Mouse (Mus musculus): ENCODE measurements around the gene Pla2g6. TPM values are rescaled to one million over a fixed set of nuclear protein-coding genes. Genes with fewer than 3 reads are reported as not detected.
A peak's percentile ranks its signal among the peaks of the same experiment; 100 is the strongest.

Gene Pla2g6
- polyA plus RNA-seq, 1 experiment from 2014 or later, result 10.7 TPM

DNA sequence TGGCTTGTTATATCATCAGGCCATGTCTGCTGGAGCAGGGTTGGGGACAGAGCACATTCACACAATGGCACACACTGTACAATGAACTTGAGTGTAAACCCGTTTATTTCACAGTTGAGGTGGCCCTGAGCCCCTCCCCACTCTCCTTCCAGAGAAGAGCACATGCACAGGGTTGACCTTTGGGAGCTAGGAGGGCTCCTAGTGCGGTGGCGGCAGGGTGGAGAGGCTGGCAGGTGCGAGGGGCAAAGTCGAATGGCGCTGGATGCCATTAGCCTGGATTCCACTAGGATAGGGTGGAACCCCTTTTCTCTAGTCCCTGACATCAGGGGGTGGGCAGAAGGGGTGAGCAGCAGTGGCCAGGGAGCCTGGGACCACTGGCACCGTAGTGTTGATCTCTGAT is 42.0 kb downstream of the Pla2g6 start:
- no peaks in the 10 kb centered on the region for H3K27me3 ChIP-seq (ENCODE audit: insufficient read depth, low read length)
- TF ChIP-seq CTCF (IDR thresholded peaks at IDR 0.05; ENCODE audit: low read depth), result no peak
- no peaks in the 10 kb centered on the region for H3K9me3 ChIP-seq (replicated peaks; ENCODE audit: low read length)
- H3K4me3 ChIP-seq (replicated peaks; ENCODE audit: low read depth, low read length), result no peak overlapping the region
- no peak for DNase-seq (ENCODE audit: low spot score)
- no peak overlapping the region for H3K9ac ChIP-seq (ENCODE audit: low read depth, low read length)
- H3K4me2 ChIP-seq (ENCODE audit: low read length), result no peak overlapping the region
- no peaks in the 10 kb centered on the region for H3K4me1 ChIP-seq (replicated peaks; ENCODE audit: insufficient read depth, low read length)
- WGBS, result 83% methylated on average over 7 of the region's 7 CpGs
- peak; percentile 18; the same call in 1 of the 2 replicates for ATAC-seq (replicated peaks; ENCODE audit: low FRiP score, low read depth)
- 0 out of 2 replicates have a peak, but pooled peaks cover 4% of the 10 kb centered on the region for H3K36me3 ChIP-seq (ENCODE audit: insufficient read depth, low read length)
- H3K27ac ChIP-seq, result peak overlapping the region; percentile 83

DNA sequence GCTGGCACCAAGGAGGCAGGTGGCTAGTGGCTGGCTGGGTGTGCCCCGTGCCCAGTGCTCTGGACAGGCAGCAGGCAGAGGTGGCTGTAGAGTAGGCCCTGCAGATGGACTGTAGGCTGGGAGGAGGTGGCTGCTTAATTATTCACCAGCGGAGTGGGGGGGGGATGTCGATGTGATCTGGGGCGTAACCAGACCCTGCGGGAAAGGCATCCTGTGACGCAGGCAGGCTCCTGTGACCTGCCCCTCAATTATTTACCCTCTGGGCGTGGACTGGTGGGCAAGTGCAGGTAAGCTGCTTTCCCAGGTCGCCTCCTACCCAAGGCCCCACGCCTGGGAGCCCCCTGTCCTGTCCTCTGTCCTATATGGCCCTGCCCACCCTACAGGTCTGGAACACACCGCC is 42.8 kb downstream of the Pla2g6 start, which contains the start of gene Baiap2l2:
Baiap2l2 (minus strand) TSS at position 139 of the 400 bp plus-strand sequence.
- no peak for DNase-seq (ENCODE audit: low spot score)
- Histone ChIP-seq H3K4me2 (ENCODE audit: low read length) (peak within 1 kb of the TSS; percentile 41), H3K36me3 (ENCODE audit: insufficient read depth, low read length) (0 out of 2 replicates have a peak, but pooled peaks cover 4% of the 10 kb centered on the region), H3K4me3 (replicated peaks; ENCODE audit: low read depth, low read length) (no peak within 1 kb of the TSS; the same call in 1 of the 2 replicates), H3K9ac (ENCODE audit: low read depth, low read length) (peak within 1 kb of the TSS; percentile 31; the same call in 1 of the 2 replicates), H3K27me3 (ENCODE audit: insufficient read depth, low read length) (no peaks in the 10 kb centered on the region), H3K4me1 (replicated peaks; ENCODE audit: insufficient read depth, low read length) (no peaks in the 10 kb centered on the region), H3K27ac (peak within 1 kb of the TSS; percentile 83), H3K9me3 (replicated peaks; ENCODE audit: low read length) (no peaks in the 10 kb centered on the region)
- 46% methylated on average over 10 of the region's 10 CpGs for WGBS
- 0 out of 2 replicates have a peak, but pooled peaks have one; percentile 3 for TF ChIP-seq CTCF (IDR thresholded peaks at IDR 0.05; ENCODE audit: low read depth)
- ATAC-seq (replicated peaks; ENCODE audit: low FRiP score, low read depth), result peak; percentile 81

DNA sequence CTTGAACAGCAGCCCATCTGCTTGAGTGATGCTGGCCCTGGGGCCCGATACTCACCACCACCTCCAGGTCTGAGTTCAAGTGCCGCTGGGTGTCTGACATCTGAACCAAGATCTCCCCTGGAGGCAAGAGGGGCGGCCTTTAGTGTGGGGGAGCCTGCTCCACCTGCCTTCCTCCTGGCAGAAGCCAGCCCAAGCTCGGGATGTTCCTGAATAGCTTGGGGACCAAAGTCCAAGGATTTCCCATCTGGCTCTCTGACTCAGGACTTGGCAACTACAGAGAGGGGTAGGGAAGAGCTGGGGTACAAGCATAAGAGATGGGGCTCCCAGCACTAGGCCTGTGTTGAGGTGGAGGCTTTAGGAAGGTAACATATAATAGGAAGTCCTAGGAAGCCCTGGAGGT is 44.8 kb downstream of the Pla2g6 start:
- H3K27ac ChIP-seq, result 0 out of 2 replicates have a peak overlapping the region, but pooled peaks have one; percentile 8

DNA sequence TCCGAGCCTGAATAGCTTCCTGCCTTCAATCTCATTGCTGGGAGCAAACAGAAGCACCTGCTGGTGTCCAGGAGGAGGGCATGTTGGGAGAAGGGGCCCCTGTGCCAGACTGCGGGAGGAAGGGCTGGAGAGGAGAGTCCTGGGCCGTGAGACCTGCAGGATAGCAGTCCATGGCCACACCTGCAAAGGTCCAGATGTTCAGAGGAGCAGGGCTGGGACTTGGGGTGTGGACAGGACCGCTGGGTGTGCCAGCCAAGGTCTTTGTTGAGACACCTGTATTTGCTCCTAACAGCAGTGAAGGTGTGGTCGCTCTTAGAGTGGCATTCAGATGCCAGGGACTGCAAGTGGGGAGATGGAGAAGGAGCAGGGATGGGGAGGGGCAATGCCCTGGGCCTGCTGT is 45.8 kb downstream of the Pla2g6 start:
- ATAC-seq (replicated peaks; ENCODE audit: low FRiP score, low read depth) (no peak), DNase-seq (ENCODE audit: low spot score) (no peak)
- Histone ChIP-seq H3K9me3 (replicated peaks; ENCODE audit: low read length) (no peaks in the 10 kb centered on the region), H3K36me3 (ENCODE audit: insufficient read depth, low read length) (no peaks in the 10 kb centered on the region), H3K4me1 (replicated peaks; ENCODE audit: insufficient read depth, low read length) (no peaks in the 10 kb centered on the region), H3K4me2 (ENCODE audit: low read length) (no peak overlapping the region), H3K9ac (ENCODE audit: low read depth, low read length) (no peak overlapping the region), H3K27ac (no peak overlapping the region), H3K27me3 (ENCODE audit: insufficient read depth, low read length) (no peaks in the 10 kb centered on the region), H3K4me3 (replicated peaks; ENCODE audit: low read depth, low read length) (no peak overlapping the region)
- 81% methylated on average over 5 of the region's 5 CpGs for WGBS
- TF ChIP-seq CTCF (IDR thresholded peaks at IDR 0.05; ENCODE audit: low read depth), result no peak

More for the DNA sequence above, 44.8 kb downstream of the Pla2g6 start:
- 79% methylated on average over 4 of the region's 4 CpGs for WGBS
- no peaks in the 10 kb centered on the region for H3K27me3 ChIP-seq (ENCODE audit: insufficient read depth, low read length)
- no peak overlapping the region for H3K9ac ChIP-seq (ENCODE audit: low read depth, low read length)
- no peaks in the 10 kb centered on the region for H3K9me3 ChIP-seq (replicated peaks; ENCODE audit: low read length)
- no peaks in the 10 kb centered on the region for H3K4me1 ChIP-seq (replicated peaks; ENCODE audit: insufficient read depth, low read length)
- H3K4me2 ChIP-seq (ENCODE audit: low read length), result peak overlapping the region; percentile 41; the same call in 1 of the 2 replicates
- no peak for DNase-seq (ENCODE audit: low spot score)
- H3K36me3 ChIP-seq (ENCODE audit: insufficient read depth, low read length), result no peaks in the 10 kb centered on the region
- ATAC-seq (replicated peaks; ENCODE audit: low FRiP score, low read depth), result no peak
- TF ChIP-seq CTCF (IDR thresholded peaks at IDR 0.05; ENCODE audit: low read depth), result no peak
- no peak overlapping the region for H3K4me3 ChIP-seq (replicated peaks; ENCODE audit: low read depth, low read length)

DNA sequence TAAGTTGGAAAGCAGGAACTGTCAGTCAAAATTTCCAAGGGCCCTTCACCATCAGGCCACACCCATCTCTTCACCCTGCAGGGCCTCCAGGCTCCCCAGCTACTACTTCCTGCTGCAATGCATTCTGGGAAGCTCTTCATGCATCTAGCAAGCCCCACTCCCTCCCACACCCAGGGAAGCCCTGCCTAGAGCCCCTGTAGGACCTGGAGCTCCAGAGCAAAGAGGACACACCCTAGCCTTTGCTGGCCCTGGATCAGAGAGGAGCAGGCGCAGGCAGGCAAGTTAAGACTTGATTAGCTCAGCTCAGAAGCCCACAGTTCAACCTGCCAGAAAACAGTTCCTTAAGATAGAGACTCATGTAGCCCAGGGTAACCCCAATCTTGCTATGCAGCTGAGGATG is 46.8 kb downstream of the Pla2g6 start:
- Histone ChIP-seq H3K27ac (no peak overlapping the region), H3K27me3 (ENCODE audit: insufficient read depth, low read length) (no peaks in the 10 kb centered on the region), H3K4me1 (replicated peaks; ENCODE audit: insufficient read depth, low read length) (no peaks in the 10 kb centered on the region), H3K9me3 (replicated peaks; ENCODE audit: low read length) (no peaks in the 10 kb centered on the region), H3K4me2 (ENCODE audit: low read length) (no peak overlapping the region), H3K4me3 (replicated peaks; ENCODE audit: low read depth, low read length) (no peak overlapping the region), H3K36me3 (ENCODE audit: insufficient read depth, low read length) (no peaks in the 10 kb centered on the region), H3K9ac (ENCODE audit: low read depth, low read length) (no peak overlapping the region)
- TF ChIP-seq CTCF (IDR thresholded peaks at IDR 0.05; ENCODE audit: low read depth), result no peak
- no peak for DNase-seq (ENCODE audit: low spot score)
- ATAC-seq (replicated peaks; ENCODE audit: low FRiP score, low read depth), result no peak
- WGBS, result 71% methylated on average over 1 of the region's 1 CpGs

DNA sequence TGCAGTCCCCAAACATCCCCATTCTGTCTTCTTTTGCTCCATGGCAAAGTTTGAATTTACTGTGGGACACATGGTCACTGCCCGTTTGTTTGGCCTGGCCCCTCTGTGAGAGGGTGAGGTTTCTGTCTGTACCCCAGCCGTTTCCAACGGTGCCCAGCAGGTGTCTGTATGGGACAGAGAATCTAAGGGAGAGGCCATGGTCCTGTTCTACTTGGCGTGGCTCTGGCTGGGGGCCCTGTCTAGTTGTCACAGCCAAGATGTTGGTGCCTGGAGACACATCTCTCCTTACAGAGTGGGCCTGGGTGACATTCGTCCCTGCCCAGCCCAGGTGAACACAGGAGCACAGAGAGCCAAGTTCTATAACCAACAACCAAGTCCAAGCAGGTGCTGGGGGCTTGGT is 47.3 kb downstream of the Pla2g6 start:
- peak; percentile 51; the same call in 1 of the 2 replicates for TF ChIP-seq CTCF (IDR thresholded peaks at IDR 0.05; ENCODE audit: low read depth)
- ATAC-seq (replicated peaks; ENCODE audit: low FRiP score, low read depth), result no peak
- no peaks in the 10 kb centered on the region for H3K36me3 ChIP-seq (ENCODE audit: insufficient read depth, low read length)
- no peak overlapping the region for H3K27ac ChIP-seq
- DNase-seq (ENCODE audit: low spot score), result no peak
- no peaks in the 10 kb centered on the region for H3K9me3 ChIP-seq (replicated peaks; ENCODE audit: low read length)
- H3K4me3 ChIP-seq (replicated peaks; ENCODE audit: low read depth, low read length), result no peak overlapping the region
- WGBS, result 59% methylated on average over 5 of the region's 5 CpGs
- H3K4me1 ChIP-seq (replicated peaks; ENCODE audit: insufficient read depth, low read length), result no peaks in the 10 kb centered on the region
- no peaks in the 10 kb centered on the region for H3K27me3 ChIP-seq (ENCODE audit: insufficient read depth, low read length)
- H3K4me2 ChIP-seq (ENCODE audit: low read length), result no peak overlapping the region
- H3K9ac ChIP-seq (ENCODE audit: low read depth, low read length), result no peak overlapping the region

DNA sequence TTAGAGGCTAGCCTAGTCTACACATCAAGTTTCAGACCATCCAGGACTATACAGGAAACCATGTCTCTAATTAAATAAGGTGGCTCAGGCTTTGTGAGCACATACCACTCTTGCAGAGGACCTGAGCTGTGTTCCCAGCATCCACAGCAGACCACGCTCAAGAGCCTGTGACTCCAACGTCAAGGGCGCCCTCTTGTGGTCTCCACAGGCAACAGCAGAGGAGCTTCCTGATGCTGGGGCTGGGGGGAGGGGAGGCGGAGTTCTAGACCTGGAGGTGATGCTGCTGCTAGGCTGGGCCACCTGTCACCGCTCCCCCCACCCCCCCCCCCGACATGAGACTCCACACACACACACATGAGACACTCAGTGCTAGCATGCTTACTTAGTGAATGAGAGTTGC is 48.0 kb downstream of the Pla2g6 start:
- no peaks in the 10 kb centered on the region for H3K9me3 ChIP-seq (replicated peaks; ENCODE audit: low read length)
- no peak overlapping the region for H3K27ac ChIP-seq
- H3K4me2 ChIP-seq (ENCODE audit: low read length), result no peak overlapping the region
- TF ChIP-seq CTCF (IDR thresholded peaks at IDR 0.05; ENCODE audit: low read depth), result peak; percentile 62; the same call in 1 of the 2 replicates
- H3K4me3 ChIP-seq (replicated peaks; ENCODE audit: low read depth, low read length), result no peak overlapping the region
- ATAC-seq (replicated peaks; ENCODE audit: low FRiP score, low read depth) (no peak), DNase-seq (ENCODE audit: low spot score) (no peak)
- 28% methylated on average over 6 of the region's 6 CpGs for WGBS
- no peaks in the 10 kb centered on the region for H3K36me3 ChIP-seq (ENCODE audit: insufficient read depth, low read length)
- no peak overlapping the region for H3K9ac ChIP-seq (ENCODE audit: low read depth, low read length)
- no peaks in the 10 kb centered on the region for H3K27me3 ChIP-seq (ENCODE audit: insufficient read depth, low read length)
- no peaks in the 10 kb centered on the region for H3K4me1 ChIP-seq (replicated peaks; ENCODE audit: insufficient read depth, low read length)

All from kidney, postnatal 0 days (tissue).